Mouse (Mus musculus) kidney, embryonic 16.5 days (tissue): Measurements from ENCODE around the gene Dglucy. TPM values are rescaled to one million over a fixed set of nuclear protein-coding genes. Genes with fewer than 3 reads are reported as not detected.

Source experiments
- ATAC-seq: fragments of 200-750 bp; cut with Nextera tagmentation; 2 replicates; pipeline ENCODE4 v1.8.0; 2017; ENCODE audit warnings: moderate TSS enrichment; ENCODE audit not compliant: low FRiP score, low TSS enrichment
- H3K27ac ChIP-seq: fragments of 300-500 bp; sonication (generic); 2 replicates; pipeline ENCODE4 v1.5.1; 2014; ENCODE audit warnings: low read length
- H3K27me3 ChIP-seq: fragments of 300-500 bp; sonication (generic); 2 replicates; pipeline ENCODE4 v1.6.1; 2014; ENCODE audit warnings: low read length, control low read depth, mixed read lengths; ENCODE audit not compliant: insufficient read depth
- H3K36me3 ChIP-seq: fragments of 300-500 bp; sonication (generic); 2 replicates; pipeline ENCODE4 v1.6.1; 2014; ENCODE audit warnings: low read length, control low read depth, mixed read lengths; ENCODE audit not compliant: insufficient read depth
- H3K4me1 ChIP-seq: fragments of 300-500 bp; sonication (generic); 2 replicates; pipeline ENCODE4 v1.6.1; 2014; ENCODE audit warnings: low read length, control low read depth, mixed read lengths; ENCODE audit not compliant: insufficient read depth
- H3K4me2 ChIP-seq: fragments of 300-500 bp; sonication (generic); replicated peaks from 2 replicates; pipeline ENCODE4 v1.6.1; 2014; ENCODE audit warnings: low read depth, low read length
- H3K4me3 ChIP-seq: fragments of 300-500 bp; sonication (generic); 2 replicates; pipeline ENCODE4 v1.5.1; 2014; ENCODE audit warnings: mild to moderate bottlenecking, low read length
- H3K9ac ChIP-seq: fragments of 300-500 bp; sonication (generic); replicated peaks from 2 replicates; pipeline ENCODE4 v1.6.1; 2014; ENCODE audit warnings: low read length
- H3K9me3 ChIP-seq: fragments of 300-500 bp; sonication (generic); 2 replicates; pipeline ENCODE4 v1.6.1; 2016; ENCODE audit warnings: low read length, control low read depth
- WGBS: fragments of 180-500 bp; shearing (Covaris S2); extraction: QIAGEN DNeasy Blood & Tissue Kit; methylation state at CpG from one replicate; pipeline ENCODE4 v1.1.7; 2014; 5-methylcytosine and 5-hydroxymethylcytosine counted together
- polyA plus RNA-seq: library from polyadenylated mRNA; unstranded; fragments of >200 nt; fragmentation: Nextera tagmentation; extraction: Ambion mirVana; gene quantifications from 2 replicates; pipeline ENCODE4 v1.2.1, GENCODE M21; 2015

Dglucy gene
- 3.9 and 4.1 TPM in 2 replicates for polyA plus RNA-seq

DNA sequence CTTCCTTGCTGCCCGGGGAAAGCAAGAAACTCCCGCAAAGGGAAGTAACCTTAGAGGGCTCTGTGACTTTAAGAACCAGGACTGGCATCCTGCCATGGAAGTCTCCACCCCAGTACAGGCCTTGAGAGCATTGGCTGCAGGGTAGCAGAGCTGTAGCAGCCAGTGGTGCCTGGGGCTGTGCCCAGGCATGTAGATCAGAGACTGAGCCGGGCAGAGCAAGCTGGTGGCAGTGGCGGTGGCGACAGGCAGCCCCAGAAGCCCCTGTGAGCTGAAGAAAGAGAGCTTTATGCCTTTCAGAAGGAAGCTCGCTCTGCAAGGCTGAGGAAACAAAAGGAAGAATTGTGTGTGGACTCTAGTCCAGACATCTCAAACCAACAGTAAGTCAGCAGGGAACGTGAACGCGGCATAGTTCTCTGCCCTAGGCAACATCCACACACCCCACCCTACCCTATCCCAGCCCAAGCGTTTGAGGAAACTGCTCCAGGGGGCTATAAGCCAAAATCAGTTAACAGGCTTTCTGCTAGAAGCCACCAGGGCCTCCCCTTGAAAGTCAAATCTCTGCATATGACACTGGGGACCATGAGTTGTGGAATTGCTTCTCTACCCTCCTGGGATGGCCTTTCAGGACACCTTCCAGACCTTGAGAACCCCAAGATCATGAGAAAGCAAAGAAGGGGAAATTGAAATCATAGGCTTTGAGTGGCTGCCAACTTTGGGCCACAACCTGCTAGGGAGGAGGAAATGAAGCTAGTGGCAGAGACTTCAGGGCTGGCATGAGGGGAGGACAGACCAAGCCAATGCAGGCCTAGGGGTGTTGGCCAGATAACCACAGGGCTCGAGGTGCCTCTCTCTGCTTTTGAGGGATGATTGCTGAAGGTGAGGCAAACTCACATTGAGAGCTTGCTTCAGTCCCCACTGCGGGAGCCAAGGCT, at the start of gene Dglucy:
Gene Dglucy, plus strand, starts transcription at position 124 of the 932 bp plus-strand sequence.
- Histone ChIP-seq H3K4me2 (peak within 1 kb of the TSS; percentile 48), H3K4me1 (peaks cover 16% of the 10 kb centered on the region), H3K27me3 (no peaks in the 10 kb centered on the region), H3K4me3 (peak within 1 kb of the TSS; percentile 34), H3K9ac (peak within 1 kb of the TSS; percentile 64), H3K9me3 (no peaks in the 10 kb centered on the region), H3K36me3 (no peaks in the 10 kb centered on the region), H3K27ac (peak within 1 kb of the TSS; percentile 76)
- 48% methylated on average over 12 of the region's 12 CpGs for WGBS
- ATAC-seq, result peak; percentile 97

DNA sequence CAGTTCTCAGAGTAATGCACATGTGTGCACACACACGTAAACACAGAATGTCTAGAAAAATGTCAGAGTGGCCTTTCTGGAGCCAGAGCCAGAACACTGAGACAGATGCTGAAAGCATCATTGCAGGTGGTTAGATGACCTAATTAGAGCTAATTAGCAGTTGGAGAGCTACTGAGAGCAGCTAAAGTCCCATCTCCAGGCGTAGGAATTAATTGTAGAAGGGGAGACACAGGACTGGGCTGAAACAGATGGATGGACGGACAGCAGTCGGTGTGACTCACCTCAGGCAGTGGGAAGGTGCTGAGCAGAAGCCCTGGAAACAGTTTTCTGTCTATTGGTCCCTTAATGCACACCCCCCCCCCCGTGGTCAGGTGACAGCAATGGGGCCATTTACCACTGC, 43.7 kb upstream of the Dglucy start:
- no peaks in the 10 kb centered on the region for H3K27me3 ChIP-seq
- no peaks in the 10 kb centered on the region for H3K4me1 ChIP-seq
- ATAC-seq, result no peak
- H3K9ac ChIP-seq, result no peak overlapping the region
- 75% methylated on average over 5 of the region's 5 CpGs for WGBS
- no peaks in the 10 kb centered on the region for H3K36me3 ChIP-seq
- H3K27ac ChIP-seq, result no peak overlapping the region
- H3K4me3 ChIP-seq, result no peak overlapping the region
- H3K4me2 ChIP-seq, result no peak overlapping the region
- no peaks in the 10 kb centered on the region for H3K9me3 ChIP-seq

DNA sequence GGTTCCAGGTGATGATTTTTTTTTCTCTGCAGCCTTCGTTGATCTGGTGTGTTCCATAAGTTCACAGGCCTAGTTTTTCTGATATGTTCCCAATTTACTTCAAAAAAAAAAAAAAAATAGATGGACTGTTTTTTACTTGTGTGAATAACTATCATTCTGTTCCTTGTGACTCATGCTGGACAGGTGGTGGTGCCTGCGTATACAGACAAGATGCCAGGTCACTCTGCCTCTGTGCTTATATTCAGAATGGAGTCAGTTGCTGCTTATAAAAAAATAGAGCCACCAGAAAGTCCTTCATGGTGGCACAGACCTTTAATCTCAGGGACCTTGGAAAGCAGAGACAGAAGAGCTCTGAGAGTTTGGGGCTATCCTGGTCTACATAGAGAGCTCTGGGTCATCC, 43.3 kb upstream of the Dglucy start:
- no peak overlapping the region for H3K4me2 ChIP-seq
- no peak overlapping the region for H3K27ac ChIP-seq
- ATAC-seq, result no peak
- no peaks in the 10 kb centered on the region for H3K27me3 ChIP-seq
- H3K9me3 ChIP-seq, result no peaks in the 10 kb centered on the region
- H3K4me3 ChIP-seq, result no peak overlapping the region
- H3K9ac ChIP-seq, result no peak overlapping the region
- H3K4me1 ChIP-seq, result no peaks in the 10 kb centered on the region
- WGBS, result 88% methylated on average over 2 of the region's 2 CpGs
- no peaks in the 10 kb centered on the region for H3K36me3 ChIP-seq

DNA sequence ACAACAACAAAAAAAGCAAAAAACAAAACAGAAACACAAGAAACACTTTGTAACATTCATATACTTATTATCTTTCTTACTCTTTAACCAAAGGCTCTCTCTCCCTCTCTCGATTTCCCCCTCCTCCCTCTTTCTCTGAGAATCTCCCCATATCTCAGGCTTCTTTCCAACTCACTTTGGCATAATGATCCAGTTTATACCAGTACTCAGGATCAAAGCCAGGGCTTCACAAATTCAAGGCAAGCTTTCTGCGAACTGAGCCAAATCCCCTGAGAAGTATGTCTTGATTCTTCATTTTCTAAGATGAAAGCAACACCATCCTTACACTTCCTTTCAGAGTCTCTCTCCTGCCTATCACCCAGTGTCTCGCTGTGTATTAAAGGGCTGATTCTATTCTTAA, 40.4 kb upstream of the Dglucy start:
- WGBS, result 77% methylated on average over 3 of the region's 3 CpGs
- no peaks in the 10 kb centered on the region for H3K9me3 ChIP-seq
- no peak overlapping the region for H3K9ac ChIP-seq
- no peak overlapping the region for H3K4me2 ChIP-seq
- no peaks in the 10 kb centered on the region for H3K4me1 ChIP-seq
- H3K27me3 ChIP-seq, result no peaks in the 10 kb centered on the region
- H3K36me3 ChIP-seq, result no peaks in the 10 kb centered on the region
- no peak overlapping the region for H3K27ac ChIP-seq
- H3K4me3 ChIP-seq, result no peak overlapping the region
- ATAC-seq, result no peak

DNA sequence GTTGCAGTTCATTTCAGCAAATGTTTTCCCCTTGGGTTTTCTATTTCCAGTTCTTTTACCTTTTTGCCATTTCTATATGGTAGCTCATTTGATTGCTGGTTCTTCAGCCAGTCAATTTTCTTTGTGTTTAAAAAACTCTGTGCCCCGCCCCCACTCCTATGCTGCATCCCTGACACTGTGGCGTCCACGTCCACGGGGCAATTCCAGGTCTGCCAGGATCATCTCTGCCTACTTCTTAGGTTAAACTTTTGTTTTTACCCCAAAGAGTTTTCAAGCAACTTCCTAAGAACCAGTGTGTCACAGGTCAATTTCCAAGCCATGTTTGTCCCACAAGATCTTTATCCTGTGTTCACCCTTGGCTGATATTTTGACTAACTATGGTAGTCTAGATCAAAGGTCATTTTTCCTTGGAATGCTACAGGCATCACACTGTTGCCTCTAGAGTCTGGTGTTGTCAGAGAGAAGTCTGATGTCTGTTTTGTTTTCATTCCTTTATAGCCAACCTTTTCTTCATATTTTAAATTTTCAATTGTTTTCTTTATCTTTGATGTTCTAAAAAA, 39.8 kb upstream of the Dglucy start:
- no peaks in the 10 kb centered on the region for H3K27me3 ChIP-seq
- H3K4me3 ChIP-seq, result no peak overlapping the region
- no peak for ATAC-seq
- no peaks in the 10 kb centered on the region for H3K9me3 ChIP-seq
- H3K27ac ChIP-seq, result no peak overlapping the region
- no peaks in the 10 kb centered on the region for H3K36me3 ChIP-seq
- no peak overlapping the region for H3K4me2 ChIP-seq
- no peak overlapping the region for H3K9ac ChIP-seq
- no peaks in the 10 kb centered on the region for H3K4me1 ChIP-seq
- WGBS, result 77% methylated on average over 4 of the region's 4 CpGs

DNA sequence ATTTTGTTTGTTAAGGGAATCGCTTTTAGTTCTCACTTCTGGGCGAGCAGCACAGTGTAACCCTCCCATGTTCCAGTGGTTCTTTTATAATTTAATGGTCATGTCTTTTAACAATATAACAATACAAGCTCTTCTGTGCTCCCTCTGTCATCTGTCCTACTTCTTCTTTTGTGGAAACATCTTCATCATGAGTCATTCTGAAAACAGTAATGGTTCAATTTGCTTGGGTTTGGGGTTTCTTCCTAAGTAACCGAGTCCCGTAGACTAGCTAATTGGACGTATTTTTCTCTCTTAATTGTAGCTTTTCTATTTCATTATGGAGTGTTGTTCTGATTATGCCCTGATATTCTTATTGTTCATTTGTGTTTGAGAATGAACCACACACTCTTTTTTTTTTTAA, 38.5 kb upstream of the Dglucy start:
- Histone ChIP-seq H3K36me3 (no peaks in the 10 kb centered on the region), H3K27me3 (no peaks in the 10 kb centered on the region), H3K27ac (no peak overlapping the region), H3K4me1 (no peaks in the 10 kb centered on the region), H3K4me3 (no peak overlapping the region), H3K4me2 (no peak overlapping the region), H3K9me3 (no peaks in the 10 kb centered on the region), H3K9ac (no peak overlapping the region)
- WGBS, result 95% methylated on average over 5 of the region's 5 CpGs
- ATAC-seq, result no peak

DNA sequence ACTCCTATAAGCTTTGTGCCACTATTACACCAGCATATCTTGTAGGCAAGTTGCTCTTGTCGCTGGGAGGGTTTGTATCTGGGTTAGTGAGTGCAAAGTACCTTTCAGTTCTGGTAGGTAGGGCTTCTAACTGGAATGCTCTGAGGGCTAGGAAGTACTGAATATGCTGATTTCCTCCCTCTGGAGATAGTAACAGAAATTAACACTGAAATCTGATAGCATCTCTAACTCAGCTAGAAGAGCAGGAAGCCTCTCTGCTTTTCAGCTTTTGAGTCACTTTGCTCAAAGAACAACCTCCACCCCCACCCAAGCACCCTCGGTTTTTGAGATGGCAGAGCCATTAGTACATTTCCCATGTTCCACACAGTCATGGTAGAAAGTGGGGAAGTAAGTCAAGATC, 36.4 kb upstream of the Dglucy start:
- no peak for ATAC-seq
- Histone ChIP-seq H3K4me2 (no peak overlapping the region), H3K36me3 (no peaks in the 10 kb centered on the region), H3K27me3 (no peaks in the 10 kb centered on the region), H3K9me3 (no peaks in the 10 kb centered on the region), H3K4me1 (no peaks in the 10 kb centered on the region), H3K9ac (no peak overlapping the region), H3K27ac (no peak overlapping the region), H3K4me3 (no peak overlapping the region)
- 59% methylated on average over 2 of the region's 2 CpGs for WGBS

DNA sequence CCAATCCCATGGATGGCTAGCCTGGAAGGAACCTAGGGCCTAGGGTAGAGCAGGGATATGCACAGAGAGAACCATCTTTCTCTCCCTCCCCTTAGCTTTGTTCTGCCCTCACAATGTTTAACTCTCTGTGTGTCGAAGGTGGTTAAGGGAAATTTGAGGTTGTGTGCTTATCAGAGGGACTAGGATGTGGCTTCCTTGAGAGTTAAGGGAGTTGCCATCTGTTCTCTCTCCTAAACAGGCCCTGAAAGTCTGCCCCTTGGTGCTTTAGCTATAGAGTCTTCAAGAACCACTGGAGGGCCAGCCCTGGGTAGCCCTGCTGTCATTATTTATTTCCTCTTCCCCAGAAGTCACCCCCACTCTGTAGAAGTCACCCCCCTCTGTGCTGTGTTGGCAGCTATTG, 25.9 kb upstream of the Dglucy start:
- Histone ChIP-seq H3K4me1 (0 out of 2 replicates have a peak, but pooled peaks cover 3% of the 10 kb centered on the region), H3K9ac (no peak overlapping the region), H3K4me2 (no peak overlapping the region), H3K4me3 (no peak overlapping the region), H3K27me3 (no peaks in the 10 kb centered on the region), H3K36me3 (no peaks in the 10 kb centered on the region), H3K9me3 (no peaks in the 10 kb centered on the region), H3K27ac (no peak overlapping the region)
- WGBS, result 65% methylated on average over 1 of the region's 1 CpGs
- no peak for ATAC-seq

DNA sequence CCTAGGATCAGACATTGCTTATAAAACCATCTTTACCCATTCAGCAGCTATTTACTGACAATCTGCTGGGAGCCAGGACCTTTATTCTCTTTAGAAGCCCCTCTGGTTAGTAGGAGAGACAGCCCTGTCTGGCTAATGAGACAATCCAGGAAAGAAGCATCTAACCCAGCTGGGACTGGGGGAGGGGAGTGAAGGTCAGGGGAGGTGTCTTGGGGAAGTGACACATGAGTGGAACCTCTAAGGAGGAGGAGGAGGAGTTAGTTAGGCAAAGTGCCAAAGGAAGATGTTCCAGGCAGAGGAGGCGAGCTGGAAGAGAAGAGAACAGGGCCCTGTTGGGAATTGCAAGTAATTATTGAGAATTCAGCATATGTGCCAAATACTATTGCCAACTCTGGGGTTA, 25.1 kb upstream of the Dglucy start:
- no peaks in the 10 kb centered on the region for H3K36me3 ChIP-seq
- H3K4me2 ChIP-seq, result no peak overlapping the region
- H3K4me3 ChIP-seq, result no peak overlapping the region
- no peak overlapping the region for H3K27ac ChIP-seq
- 0 out of 2 replicates have a peak, but pooled peaks cover 3% of the 10 kb centered on the region for H3K4me1 ChIP-seq
- H3K9me3 ChIP-seq, result no peaks in the 10 kb centered on the region
- H3K9ac ChIP-seq, result no peak overlapping the region
- ATAC-seq, result no peak
- 48% methylated on average over 1 of the region's 1 CpGs for WGBS
- no peaks in the 10 kb centered on the region for H3K27me3 ChIP-seq

DNA sequence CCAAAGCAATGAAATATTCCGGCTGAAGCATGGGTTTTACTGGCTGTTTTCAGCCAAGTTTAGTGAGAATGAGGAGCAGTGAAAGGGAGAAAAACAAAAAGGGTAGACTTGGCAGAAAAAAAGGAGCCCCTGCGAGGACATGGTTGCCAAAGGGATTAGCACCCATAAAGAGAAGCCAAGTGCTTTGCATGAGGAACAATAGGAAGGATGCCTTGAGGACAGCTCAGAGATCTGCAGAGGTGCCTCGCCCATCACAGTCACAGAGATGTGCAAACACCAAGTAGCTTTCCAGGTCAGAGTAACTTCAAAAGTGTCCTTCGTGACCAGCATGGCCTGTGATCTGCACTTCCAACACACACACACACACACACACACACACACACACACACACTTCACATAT, 21.4 kb upstream of the Dglucy start:
- no peak for ATAC-seq
- H3K4me3 ChIP-seq, result no peak overlapping the region
- H3K9ac ChIP-seq, result no peak overlapping the region
- no peaks in the 10 kb centered on the region for H3K27me3 ChIP-seq
- no peak overlapping the region for H3K27ac ChIP-seq
- no peaks in the 10 kb centered on the region for H3K9me3 ChIP-seq
- H3K36me3 ChIP-seq, result no peaks in the 10 kb centered on the region
- H3K4me1 ChIP-seq, result 0 out of 2 replicates have a peak, but pooled peaks cover 3% of the 10 kb centered on the region
- H3K4me2 ChIP-seq, result no peak overlapping the region
- 65% methylated on average over 4 of the region's 4 CpGs for WGBS
